Mouse (Mus musculus) T-helper 1 cell (primary cell): ENCODE measurements around the gene Anxa1.

ENCODE experiments used
- in situ Hi-C: fragments of 300-600 bp; cut with MboI, MseI; formaldehyde crosslinking; loops from one replicate; pipeline ENCODE4 v1.15.1; 2025; ENCODE audit warnings: high pct_unique_total_duplicates

Anxa1 gene

DNA sequence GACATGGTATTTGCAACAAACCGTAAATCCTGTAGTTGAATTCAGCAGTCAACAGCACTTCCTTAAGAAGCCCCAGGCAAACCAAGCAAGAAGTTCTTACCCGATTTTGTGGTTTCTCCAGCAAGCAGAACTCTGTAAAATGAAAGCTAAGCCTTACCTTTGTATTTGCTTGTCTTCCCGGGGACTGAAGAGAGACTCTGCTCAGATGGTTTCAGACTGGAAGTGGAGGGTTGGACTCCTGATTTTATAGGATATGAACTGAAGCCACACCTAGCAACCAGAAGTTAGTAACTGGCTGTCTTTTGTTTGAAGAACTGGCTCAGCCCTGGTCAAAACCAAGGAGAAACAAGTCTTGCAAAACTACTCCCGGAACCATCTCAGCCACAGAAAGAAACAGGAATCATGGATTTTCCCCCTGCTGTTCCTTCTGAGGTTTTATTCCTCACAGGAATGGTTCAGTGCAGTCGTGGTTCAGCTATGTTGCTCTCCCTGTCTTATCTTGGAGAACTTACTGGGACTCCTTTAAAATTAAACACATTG is at the start of gene Anxa1:
Gene Anxa1, minus strand, starts transcription at position 490 of the 540 bp plus-strand sequence.
- in situ Hi-C loops: no loop called here

DNA sequence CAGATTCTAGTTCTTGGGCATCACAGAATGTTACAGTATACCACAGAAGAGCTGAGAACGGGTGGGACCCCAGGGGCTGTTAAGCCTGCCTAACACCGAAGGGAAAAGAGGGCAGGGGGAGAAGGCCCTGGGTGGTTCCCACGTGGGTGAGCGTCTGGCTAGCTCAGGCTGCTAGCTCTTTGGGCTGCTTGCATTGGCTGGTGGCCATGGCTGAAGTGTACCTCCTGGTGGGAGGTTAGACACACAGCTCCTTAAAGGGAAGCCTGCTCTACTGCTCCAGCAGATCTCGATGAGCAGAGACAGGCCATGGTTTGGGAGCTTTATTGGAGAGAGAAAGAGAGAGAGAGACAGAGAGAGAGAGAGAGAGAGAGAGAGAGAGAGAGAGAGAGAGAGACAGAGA is 46.3 kb upstream of the Anxa1 start:
- in situ Hi-C loops: loop anchor here (5.0 kb wide), 1 partner anchor 75 kb away; no protein-coding TSS in a partner anchor

DNA sequence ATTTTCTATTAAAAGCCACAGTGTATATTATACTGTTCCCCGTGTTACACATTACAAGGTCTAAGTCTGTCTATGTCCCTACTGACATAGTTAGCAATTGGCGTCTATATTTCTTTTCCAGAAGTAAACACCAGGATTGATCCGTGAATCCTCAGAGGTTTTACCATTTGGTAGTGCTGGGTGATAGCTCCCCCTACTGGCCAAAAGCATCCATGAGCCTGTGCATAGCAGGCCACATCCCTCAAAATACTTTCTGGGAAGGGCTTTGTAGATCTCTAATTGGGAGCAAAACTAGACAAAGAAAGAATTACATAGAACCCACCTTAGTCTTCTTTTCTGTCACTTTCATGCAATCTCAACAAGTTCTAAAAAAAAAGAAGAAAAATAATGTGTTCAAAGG is 43.8 kb upstream of the Anxa1 start:
- in situ Hi-C loops: no loop called here

DNA sequence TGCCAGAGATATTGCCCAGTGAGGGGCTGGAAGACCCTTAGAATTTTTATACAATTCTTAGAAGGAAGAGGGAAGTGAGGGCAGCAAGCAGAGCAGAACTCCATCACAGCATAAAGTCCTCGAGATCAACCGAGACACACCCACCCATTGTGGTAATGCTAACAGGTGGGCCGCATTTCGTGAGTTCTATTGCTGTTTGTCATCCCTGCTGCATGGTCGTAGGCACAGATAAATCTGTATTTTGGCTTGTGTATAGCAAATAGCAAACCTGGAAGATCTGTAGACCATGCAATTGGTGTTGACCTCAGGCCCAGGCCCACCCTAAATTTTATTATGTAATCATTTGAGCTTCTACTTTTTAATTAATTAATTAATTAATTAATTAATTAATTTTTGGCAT is 43.2 kb upstream of the Anxa1 start:
- in situ Hi-C loops: no loop called here

DNA sequence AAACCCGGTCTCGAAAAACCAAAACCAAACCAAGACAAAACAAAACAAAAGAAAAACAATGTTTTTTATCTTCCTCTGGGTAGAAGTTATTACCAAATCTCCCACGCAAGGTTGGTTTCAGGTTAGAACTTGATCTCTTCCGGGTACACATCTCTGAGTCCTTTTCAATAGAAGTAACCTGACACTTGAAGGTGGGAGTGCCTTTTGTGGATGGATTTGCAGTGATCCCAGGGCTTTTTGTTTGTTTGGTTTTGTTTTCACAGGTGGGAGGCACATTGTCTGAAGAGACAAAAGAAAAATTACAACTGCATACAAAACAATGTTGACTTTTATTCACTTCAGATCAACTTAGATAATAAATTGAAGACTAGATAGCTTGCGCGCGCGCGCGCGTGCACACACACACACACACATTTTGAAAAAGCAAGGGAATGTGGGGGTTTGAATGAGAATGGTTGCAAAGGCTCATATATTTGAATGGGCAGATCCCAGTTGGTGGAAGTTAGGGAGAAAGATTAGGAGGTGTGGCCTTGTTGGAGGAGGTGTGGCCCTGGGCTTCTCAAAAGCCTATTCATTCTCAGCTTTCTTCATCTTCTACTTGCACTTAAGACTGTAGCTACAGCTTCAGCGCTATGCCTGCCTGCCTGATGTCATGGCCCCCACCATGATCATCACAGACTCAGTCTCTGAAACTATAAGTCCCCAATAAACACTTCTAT is 35.9 kb upstream of the Anxa1 start:
- in situ Hi-C loops: no loop called here

DNA sequence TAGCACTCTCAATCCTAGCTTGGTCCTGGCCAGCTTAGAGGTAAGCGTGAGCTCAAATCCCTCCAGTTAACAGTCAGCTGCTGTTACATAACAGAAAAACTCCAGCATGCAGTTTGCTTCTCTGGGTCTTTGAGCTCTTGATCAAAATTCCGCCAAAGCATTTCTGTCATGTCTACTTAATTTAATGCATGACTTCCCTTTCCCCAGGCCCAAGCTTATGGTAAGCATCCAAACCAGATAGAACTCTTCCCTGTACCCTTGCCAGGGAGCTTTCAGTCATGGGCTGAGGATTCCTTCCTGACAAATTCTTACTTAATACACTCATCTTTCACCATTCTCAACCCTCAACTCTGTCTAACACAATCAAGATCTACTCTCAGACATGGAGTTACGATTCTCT is 20.5 kb upstream of the Anxa1 start:
- in situ Hi-C loops: no loop called here

DNA sequence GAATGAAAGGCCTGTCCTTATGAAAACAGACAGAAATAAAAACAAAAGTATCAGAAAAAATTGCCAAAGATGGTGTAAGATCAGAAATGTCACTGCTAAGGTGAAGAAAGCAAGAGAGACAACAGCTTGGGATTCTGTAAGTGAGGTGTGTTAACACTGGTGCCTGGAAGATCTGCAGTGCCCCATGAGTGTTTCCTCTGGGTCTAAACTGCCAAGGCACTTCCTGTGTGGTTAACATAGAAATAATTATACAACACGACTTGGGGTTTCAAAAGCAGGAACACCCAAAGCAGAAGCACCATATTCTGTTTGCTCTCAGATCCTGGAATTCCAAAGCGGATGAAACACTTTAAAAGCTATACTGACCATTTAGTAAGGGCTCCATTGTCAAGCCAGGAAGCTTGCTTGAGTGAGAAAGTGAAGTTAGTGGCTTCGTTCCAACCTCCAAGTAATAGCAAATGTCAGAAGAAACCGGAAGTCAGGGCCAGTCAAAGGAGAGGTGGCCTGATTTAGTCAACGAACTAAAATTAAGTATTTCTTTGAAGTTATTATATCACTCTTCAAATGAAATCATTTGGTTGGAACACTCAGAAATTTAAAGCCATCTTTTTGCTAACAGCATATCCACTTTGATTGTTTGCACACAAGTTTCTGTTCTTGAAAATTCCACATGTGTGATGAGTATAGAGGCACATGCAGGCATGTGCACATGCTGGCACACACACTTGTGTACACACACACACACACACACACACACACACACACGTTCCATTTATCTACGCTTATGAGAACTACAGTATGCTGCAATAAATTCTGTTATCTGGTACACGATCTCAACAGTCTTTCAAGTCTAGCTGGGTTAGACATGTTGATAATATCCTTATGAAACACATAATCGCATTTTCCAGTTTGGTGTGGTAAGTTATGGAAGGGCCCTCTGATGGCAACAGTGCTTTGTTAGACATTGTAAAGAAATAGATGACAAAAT is 19.1 kb upstream of the Anxa1 start:
- in situ Hi-C loops: no loop called here

DNA sequence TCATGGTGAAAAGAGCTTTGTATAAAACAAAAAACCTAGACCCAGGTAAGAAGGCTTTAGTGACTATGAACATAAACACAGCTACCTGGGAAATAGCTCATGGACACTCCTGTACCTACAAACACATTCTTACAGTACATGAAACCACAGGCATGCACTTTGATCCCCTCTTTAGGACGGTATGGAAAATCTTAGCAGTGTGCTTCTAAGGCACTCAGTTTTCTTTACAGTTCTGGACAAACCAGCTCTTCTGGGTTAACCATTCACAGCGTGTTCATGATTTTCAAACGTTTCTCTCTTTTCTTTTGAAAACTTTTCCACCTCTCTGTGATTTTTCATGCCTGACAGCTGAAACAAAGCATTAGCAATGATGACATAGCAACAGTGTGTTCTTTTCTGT is 15.7 kb upstream of the Anxa1 start:
- in situ Hi-C loops: no loop called here

DNA sequence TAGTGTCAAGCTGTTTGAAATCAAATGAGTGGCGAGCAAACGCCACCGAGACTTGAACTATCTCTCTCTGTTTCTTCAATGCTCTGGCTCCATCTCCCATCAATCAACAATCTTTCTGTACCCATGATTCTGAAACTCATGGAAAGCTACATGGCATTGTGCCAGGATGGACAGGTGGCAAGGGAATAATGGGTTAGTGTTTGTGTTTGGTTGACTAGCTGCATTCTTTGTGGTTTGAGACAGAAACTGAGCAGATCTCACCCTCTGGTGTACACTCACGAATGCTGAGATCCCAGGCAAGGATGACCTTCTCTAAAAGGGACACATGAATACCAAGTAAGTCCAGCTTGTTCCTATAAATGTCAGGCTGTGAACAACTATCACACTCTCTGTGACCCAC is 14.3 kb upstream of the Anxa1 start:
- in situ Hi-C loops: no loop called here

DNA sequence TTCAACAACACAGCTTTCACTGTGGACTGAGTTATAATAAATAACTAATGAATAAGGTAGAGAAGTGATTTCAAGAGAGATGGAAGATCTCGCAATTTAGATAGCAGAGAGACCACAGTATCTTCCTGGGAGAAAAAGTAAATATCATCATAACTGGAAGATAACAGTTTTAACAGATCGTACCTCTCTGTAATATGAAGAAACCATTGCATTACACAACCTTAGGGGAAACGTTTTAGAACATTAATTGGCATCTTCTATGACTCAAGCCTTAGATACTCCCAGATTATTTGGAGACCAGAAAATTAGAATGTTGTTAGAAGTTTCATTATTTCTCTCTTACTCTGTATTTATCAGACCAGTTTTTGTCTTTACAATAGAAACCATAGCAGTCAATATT is 13.0 kb upstream of the Anxa1 start:
- in situ Hi-C loops: no loop called here

DNA sequence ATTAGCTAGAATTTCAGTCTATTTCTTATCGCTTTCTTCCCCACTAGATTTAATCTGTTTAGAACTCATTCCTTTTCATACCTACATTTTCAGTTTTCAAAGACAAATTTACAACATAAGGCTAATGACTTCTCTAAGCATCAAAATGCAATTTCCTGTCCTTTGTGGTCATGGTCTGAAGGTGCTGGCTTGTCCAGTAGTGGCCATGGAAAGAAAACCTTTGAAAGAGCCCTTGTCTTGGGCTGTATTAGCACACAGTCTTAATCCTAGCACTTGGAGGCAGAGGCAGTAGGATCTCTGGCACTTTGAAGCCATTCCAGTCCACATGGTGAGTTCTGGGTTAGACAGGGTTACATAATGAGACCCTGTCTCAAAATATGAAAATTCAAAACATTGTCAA is 12.5 kb upstream of the Anxa1 start:
- in situ Hi-C loops: no loop called here

DNA sequence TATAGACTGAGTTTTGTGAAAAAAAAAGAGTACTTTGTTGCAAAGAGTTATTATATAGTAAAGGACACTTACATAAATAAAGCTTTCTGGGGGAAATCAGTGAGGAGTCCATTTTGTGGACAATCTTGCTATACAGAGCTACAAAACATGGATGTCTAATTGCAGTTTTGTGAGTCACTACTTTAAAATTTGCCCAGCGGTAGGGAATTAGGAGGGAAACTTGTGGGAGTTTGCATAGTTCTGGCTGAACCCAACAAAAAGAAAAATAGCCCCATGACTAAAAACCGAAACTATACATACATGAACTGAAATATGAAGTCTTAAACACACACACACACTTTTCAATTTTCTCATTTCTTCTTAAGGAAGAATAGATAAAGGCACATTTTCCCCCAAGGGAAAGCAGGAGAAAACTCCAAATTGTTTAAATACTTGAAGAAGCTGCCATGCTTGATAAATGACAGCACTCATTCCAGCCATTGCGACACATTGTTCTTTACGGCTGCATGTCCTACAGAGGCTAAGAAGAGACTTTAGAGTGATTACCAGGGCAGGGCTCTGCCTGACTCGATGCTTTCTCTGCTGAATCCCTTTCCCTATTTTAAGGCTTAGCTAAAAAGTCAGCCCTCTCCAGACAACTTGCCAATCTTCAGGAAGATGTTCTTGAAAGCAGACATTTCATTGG is 11.9 kb upstream of the Anxa1 start:
- in situ Hi-C loops: no loop called here

DNA sequence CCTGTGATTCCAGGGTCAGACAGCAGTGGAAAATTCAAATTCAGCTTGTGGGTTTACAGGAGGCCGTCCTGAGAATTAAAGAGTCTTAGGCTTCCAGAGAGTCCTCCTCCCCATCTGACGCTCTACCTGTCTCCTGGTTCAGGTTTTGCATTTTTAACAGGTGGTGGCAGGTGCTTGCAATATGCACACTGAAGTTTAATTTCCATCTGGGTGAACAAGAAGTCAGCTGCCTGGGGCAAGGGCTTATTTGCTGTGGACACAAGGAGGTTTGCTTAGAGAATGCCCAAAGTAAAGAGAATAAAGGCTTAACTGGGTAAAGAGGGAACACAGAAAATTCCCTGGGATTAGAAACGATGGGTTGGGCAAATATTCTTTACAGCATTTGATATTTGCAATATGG is 11.2 kb upstream of the Anxa1 start:
- in situ Hi-C loops: no loop called here

DNA sequence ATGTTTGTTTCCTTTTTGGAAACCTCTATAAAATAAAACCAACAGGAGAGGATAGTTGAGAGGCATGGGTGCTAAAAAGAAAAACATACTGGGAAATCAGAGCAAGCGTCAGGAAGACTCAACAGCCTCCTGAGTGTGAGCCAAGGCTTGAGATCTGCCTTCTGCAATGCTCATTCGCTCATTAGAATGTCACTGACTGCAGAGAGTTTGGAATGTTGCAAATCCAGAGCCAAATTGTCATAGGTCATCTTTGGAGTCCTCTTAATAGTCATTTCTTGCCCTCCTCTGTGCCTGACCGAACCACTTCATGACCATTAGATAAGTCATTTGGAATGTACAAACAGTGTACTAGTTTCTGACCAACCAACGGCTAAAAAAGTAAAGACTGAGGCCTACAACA is 8.4 kb upstream of the Anxa1 start:
- in situ Hi-C loops: no loop called here

DNA sequence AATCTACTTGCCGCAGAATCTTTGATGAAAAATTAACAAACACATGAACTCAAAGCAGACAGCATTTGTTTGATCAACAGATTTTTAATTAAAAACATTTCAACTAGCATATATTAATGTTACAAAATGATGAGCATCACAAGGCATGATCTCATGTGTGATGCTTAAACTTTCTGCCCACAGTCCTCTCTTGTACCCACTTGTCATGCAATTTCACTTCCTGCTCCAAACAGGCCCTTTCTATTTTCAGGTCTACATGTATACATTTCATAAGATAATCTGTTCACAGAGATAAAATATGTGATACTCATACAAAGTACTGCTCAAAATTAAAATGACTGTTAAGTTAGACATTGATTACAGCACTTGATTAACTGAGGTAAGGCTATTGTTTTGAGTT is 6.3 kb upstream of the Anxa1 start:
- in situ Hi-C loops: no loop called here

DNA sequence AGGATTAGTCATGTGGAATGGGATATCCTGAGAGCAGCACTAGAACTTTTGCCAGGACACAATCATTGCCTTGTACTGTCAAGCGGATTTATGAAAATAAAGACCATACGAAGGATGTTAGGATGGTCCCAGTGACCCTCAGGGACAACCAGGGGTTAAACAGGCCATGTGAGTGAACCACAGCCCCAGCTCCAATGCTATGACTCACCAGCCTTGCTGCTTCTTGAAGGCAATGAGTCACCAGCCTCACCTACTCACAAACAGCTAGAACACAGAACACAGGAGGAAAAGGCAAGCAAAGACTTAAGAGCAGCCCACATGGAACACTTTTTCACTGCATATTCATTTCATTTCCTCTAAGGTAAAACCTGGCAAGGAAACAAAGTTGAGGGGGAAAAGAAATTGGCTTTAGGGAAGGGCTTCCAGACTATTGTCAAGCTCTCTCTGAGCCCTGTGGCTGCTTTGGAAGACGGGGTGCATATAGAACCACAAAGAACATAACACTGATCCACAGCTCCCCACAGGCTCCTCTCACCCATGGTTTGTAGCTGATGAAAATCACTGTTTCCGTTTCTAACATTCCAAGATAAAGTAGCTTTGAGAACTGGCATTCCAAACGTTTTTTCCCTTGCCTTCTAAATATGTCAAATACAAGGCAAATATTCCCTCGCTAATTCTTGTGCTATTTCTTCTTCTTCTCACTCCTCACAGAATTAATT is 3.0 kb upstream of the Anxa1 start:
- in situ Hi-C loops: no loop called here

DNA sequence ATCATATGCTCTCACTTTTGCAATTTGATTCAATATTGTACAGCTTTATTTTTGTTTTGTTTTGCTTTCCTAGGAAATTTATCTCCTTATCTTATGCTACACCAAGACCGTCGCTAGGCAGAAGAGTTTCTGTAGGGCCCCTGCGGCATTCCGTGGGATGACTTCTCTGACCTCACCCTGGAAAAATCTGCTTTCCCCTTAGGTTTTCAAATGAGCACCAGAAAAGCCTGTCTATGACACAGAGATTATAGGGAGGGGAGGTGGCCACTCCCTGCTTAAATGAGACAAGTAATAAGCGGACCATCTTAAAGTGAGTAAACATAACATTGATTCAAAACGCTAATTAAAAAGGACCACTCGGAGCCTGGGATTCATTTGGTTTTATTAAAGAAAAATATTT is 1.0 kb downstream of the Anxa1 start:
- in situ Hi-C loops: no loop called here

DNA sequence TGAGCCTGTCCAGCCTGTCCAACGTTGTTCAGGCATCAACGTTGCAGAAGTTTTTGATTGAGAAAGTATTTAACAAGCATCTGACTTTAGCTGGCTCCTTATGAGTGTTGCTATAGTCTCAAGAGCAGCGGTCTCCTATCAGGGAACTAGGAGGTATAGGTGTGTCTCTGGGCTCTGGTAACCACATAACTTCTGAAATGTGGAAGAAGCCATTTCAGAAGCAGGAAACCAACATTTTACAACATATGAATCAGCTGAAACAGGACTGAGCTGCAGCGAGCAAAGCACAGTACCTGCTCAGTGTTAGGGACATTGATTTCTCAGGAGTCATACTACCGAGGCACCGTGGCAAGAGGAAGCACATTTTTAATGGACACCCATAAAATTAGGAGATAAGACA is 1.5 kb downstream of the Anxa1 start:
- in situ Hi-C loops: no loop called here

DNA sequence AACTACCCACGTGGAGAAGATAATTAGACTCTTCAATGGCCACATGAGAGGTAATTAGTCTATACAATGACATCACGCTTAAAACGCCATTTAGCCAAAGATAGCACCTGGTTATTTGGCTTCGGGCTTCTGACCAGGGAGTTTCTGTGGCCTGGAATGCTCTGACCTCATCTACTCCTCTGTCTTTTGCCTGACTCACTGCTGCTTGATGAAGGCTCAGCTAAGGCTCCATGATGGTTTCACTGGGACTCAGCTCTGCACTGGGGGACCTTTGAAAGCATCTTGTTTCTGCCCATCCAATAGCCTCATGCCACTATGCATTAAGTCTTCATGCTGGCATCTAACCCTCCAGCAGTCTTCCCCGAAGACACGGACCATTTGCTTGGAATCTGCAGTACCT is 2.5 kb downstream of the Anxa1 start:
- in situ Hi-C loops: no loop called here

DNA sequence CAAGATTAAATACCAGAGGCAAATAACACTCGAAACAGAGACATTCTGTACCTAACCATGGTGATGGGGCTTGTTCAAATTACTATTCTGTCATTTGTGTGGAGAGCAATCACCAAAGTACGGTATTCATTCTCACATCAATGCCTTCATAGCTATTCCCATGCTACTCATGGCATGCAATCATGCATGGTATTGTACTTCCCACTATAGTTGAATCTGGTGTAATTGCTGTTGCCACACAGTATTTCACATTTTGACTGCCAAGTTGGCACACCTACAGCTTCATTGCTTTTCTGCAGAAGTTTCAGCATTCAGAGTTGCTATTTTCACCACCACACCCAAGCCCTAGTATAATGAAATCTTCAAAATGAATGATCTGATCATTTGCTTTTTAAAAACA is 4.4 kb downstream of the Anxa1 start:
- in situ Hi-C loops: no loop called here

DNA sequence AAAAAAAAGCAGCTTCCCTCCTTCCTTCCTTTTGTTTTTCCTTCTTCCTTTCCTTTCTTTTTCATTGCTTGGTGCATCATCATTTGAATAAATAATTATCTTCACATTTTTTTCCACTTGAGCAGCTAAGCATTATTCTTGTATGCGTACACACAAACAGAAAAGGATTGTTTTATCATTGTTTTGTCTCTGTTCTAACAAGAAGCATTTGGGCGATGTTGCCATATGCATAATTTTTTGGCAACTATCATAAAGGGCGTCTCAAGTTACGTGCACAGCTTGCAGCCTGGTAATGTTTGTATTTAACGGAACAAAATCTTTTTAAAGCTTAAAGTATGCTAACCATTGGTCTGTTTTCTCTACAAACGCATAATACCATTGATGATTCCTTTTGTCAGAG is 5.1 kb downstream of the Anxa1 start:
- in situ Hi-C loops: no loop called here
